Mouse (Mus musculus) intestine, embryonic 14.5 days (tissue): ENCODE measurements around the gene Chdh. TPM values are rescaled to one million over a fixed set of nuclear protein-coding genes. Genes with fewer than 3 reads are reported as not detected.

Experiments
- ATAC-seq: fragments of 200-750 bp; cut with Nextera tagmentation; replicated peaks from 2 replicates; pipeline ENCODE4 v1.8.0; 2017; ENCODE audit warnings: low read depth, moderate number of reproducible peaks, moderate TSS enrichment, moderate library complexity; ENCODE audit not compliant: low FRiP score, low TSS enrichment
- DNase-seq: peaks from one replicate; pipeline ENCODE4 v3.0.0-alpha.2; 2018; ENCODE audit warnings: low spot score
- H3K27ac ChIP-seq: fragments of 300-500 bp; sonication (generic); 2 replicates; pipeline ENCODE4 v1.5.1; 2014; ENCODE audit warnings: low read depth, mild to moderate bottlenecking, control low read depth
- H3K27me3 ChIP-seq: fragments of 300-500 bp; sonication (generic); replicated peaks from 2 replicates; pipeline ENCODE4 v1.6.1; 2014; ENCODE audit warnings: low read length, control low read depth; ENCODE audit not compliant: control insufficient read depth, insufficient read depth
- H3K36me3 ChIP-seq: fragments of 300-500 bp; sonication (generic); 2 replicates; pipeline ENCODE4 v1.6.1; 2014; ENCODE audit warnings: low read length, control low read depth; ENCODE audit not compliant: control insufficient read depth, insufficient read depth
- H3K4me1 ChIP-seq: fragments of 300-500 bp; sonication (generic); replicated peaks from 2 replicates; pipeline ENCODE4 v1.6.1; 2014; ENCODE audit warnings: low read length, control low read depth, mixed read lengths; ENCODE audit not compliant: control insufficient read depth, insufficient read depth
- H3K4me2 ChIP-seq: fragments of 300-500 bp; sonication (generic); 2 replicates; pipeline ENCODE4 v1.6.1; 2014; ENCODE audit warnings: low read length
- H3K4me3 ChIP-seq: fragments of 300-500 bp; sonication (generic); 2 replicates; pipeline ENCODE4 v1.5.1; 2014; ENCODE audit warnings: low read depth, low read length, control low read depth, mixed read lengths
- H3K9ac ChIP-seq: fragments of 300-500 bp; sonication (generic); 2 replicates; pipeline ENCODE4 v1.6.1; 2014; ENCODE audit warnings: mild to moderate bottlenecking, low read length
- H3K9me3 ChIP-seq: fragments of 300-500 bp; sonication (generic); 2 replicates; pipeline ENCODE4 v1.6.1; 2016; ENCODE audit warnings: low read length, control low read depth; ENCODE audit not compliant: control insufficient read depth
- WGBS: fragments of 180-500 bp; shearing (Covaris S2); extraction: QIAGEN DNeasy Blood & Tissue Kit; methylation state at CpG from one replicate; pipeline ENCODE4 v1.1.7; 2014; 5-methylcytosine and 5-hydroxymethylcytosine counted together
- polyA plus RNA-seq: library from polyadenylated mRNA; unstranded; fragments of >200 nt; fragmentation: Nextera tagmentation; extraction: Ambion mirVana; gene quantifications from 2 replicates; pipeline ENCODE4 v1.2.1, GENCODE M21; 2014

The Chdh gene
- polyA plus RNA-seq, 1 experiment from 2014 or later, result 0.55 TPM

DNA sequence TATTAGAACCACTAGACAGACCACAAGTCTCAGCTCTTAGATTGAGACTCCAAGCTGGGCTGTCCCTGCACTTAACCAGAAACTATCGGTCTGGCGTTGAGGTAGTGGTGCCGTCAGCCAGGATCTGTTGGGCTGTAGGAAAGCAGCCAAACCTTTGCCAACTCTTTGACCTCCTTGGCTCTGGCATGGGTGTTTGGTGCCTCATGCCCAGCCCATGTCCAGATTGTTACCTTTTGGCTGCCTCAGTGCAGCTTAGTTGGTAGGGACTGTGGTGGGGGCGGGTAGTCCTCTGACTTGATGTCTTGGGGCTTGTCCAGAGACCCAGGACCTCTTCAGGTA is 9.6 kb downstream of the Chdh start:
- no peak for DNase-seq
- Histone ChIP-seq H3K4me1 (no peaks in the 10 kb centered on the region), H3K27me3 (no peaks in the 10 kb centered on the region), H3K4me3 (no peak overlapping the region), H3K36me3 (no peaks in the 10 kb centered on the region), H3K4me2 (no peak overlapping the region), H3K27ac (no peak overlapping the region), H3K9me3 (no peaks in the 10 kb centered on the region), H3K9ac (no peak overlapping the region)
- no peak for ATAC-seq
- 88% methylated on average over 4 of the region's 4 CpGs for WGBS

DNA sequence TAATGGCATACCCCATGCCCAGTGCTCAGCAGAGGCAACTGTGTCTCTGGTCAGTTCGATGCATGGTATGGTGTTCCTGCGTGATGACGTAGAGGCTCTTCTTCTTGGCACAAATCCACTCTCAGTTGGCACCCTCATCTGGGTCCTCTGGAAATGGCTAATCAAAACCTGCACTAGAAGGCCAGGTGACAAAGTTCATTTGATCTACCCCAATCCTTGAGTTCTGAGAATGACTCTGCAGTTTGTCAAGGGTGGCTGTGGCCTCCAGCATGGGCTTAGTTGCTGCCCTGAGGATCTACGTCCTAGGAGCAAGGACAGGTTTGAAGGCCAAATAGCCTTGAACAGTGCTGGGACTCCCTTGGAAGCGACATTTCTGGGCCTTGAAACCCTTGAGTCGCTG is 10.0 kb downstream of the Chdh start:
- no peak for DNase-seq
- Histone ChIP-seq H3K4me2 (no peak overlapping the region), H3K4me3 (no peak overlapping the region), H3K27me3 (no peaks in the 10 kb centered on the region), H3K9me3 (no peaks in the 10 kb centered on the region), H3K27ac (no peak overlapping the region), H3K4me1 (no peaks in the 10 kb centered on the region), H3K9ac (no peak overlapping the region), H3K36me3 (no peaks in the 10 kb centered on the region)
- ATAC-seq, result no peak
- WGBS, result 93% methylated on average over 6 of the region's 6 CpGs

DNA sequence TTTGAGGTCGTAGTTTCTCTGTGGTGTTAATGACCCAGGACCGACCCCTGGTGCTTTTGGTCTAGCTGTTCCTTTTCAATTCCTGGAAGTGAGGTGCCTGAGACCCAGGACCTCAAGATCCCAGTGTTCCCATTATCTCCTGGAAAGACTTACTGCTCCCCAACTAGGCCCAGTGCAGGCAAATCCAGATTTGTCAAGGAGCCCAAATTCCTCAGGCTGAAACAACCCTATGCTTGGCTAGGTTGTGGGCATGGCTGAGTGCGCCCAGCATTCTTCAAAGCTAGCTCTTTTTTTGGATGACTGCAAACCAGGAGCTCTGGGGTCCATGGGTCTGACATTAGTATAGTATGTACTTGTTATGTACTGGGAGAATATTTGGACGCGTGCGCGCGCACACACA is 10.6 kb downstream of the Chdh start:
- no peak for ATAC-seq
- H3K4me2 ChIP-seq, result no peak overlapping the region
- H3K4me3 ChIP-seq, result no peak overlapping the region
- H3K9me3 ChIP-seq, result no peaks in the 10 kb centered on the region
- DNase-seq, result no peak
- no peaks in the 10 kb centered on the region for H3K27me3 ChIP-seq
- H3K4me1 ChIP-seq, result no peaks in the 10 kb centered on the region
- no peak overlapping the region for H3K9ac ChIP-seq
- 90% methylated on average over 8 of the region's 8 CpGs for WGBS
- H3K27ac ChIP-seq, result no peak overlapping the region
- H3K36me3 ChIP-seq, result no peaks in the 10 kb centered on the region

DNA sequence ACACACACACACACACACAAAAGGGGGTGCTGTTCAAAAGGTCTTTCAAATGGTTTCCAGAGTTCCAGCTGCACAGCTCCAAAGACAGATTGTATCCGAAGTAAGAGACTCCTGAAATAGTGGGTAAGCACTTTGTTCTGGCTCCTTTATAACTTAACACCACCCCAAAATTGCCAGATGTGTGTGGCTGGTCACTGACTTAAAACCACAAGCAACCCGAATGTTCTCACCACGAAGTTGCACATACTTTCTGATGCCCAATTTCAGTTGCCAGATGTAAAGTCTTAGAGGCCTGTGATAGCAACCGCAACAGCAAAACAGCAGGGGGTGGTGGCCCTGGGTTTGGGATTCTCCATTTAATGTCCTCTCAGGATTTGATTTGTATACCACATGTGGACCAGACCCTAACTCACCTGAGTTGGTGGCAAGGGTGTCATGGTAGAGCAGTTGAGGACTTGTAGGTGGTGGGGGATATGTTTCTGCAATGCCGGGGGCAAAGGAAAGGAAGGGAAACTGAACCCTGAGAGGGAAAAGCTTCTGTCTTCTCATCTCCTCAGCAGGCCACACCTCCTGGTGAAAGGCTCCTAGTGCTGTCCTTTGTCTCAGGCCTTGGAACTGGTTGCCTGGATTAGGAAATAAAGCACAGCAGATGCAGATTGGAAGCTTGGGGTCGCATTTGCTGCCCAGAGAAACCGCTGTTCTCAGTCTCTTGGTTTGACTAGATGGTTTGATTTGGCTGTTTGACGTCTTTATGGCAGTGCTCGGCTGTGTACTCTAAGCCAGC is 11.2 kb downstream of the Chdh start:
- no peaks in the 10 kb centered on the region for H3K4me1 ChIP-seq
- no peak overlapping the region for H3K4me3 ChIP-seq
- H3K27ac ChIP-seq, result no peak overlapping the region
- no peak overlapping the region for H3K4me2 ChIP-seq
- H3K36me3 ChIP-seq, result no peaks in the 10 kb centered on the region
- WGBS, result 57% methylated on average over 9 of the region's 9 CpGs
- ATAC-seq, result no peak
- no peaks in the 10 kb centered on the region for H3K27me3 ChIP-seq
- no peak for DNase-seq
- H3K9me3 ChIP-seq, result no peaks in the 10 kb centered on the region
- H3K9ac ChIP-seq, result no peak overlapping the region

DNA sequence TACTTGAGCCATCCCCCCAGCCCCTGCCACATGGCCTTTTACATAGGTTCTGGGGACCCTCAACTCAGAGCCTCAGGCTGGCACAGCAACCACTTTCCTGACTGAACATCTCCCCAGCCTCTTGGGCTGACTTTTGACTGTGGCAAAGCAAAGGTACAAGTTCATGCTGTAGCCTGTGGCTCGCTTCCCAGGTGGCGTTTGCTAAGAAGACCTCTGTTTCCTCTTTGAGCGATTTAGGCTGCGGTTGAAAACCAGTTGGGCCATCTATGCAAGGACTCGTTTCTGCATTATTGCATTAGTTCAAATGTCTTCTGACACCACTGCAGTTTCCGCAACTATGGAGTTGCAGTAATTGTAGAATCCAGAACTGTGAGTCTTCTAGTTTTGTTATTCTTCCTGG is 13.6 kb downstream of the Chdh start:
- Histone ChIP-seq H3K4me1 (no peaks in the 10 kb centered on the region), H3K36me3 (no peaks in the 10 kb centered on the region), H3K4me3 (no peak overlapping the region), H3K9me3 (no peaks in the 10 kb centered on the region), H3K27ac (no peak overlapping the region), H3K4me2 (no peak overlapping the region), H3K9ac (no peak overlapping the region), H3K27me3 (no peaks in the 10 kb centered on the region)
- ATAC-seq, result no peak
- 90% methylated on average over 6 of the region's 6 CpGs for WGBS
- DNase-seq, result no peak

DNA sequence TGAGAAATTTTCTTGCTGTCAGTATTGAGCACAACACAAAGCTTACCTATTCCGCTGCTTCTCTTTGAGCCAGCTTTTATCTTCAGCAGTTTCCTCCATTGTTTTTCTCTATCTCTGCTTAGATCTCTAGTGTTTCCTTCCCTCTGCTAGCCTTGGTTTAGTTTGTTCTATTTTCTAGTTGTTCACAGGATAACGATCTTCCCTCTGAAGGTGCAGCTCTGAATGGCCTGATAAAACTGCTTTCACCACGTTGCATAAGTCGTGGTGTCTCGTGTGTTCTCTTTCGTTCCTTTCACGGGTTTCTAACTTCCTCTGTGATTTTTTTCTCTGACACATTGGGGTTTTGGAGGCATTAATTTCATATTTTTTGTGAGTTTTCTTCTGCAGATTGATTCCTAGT is 15.6 kb downstream of the Chdh start:
- no peaks in the 10 kb centered on the region for H3K9me3 ChIP-seq
- H3K9ac ChIP-seq, result no peak overlapping the region
- no peak overlapping the region for H3K27ac ChIP-seq
- H3K4me2 ChIP-seq, result no peak overlapping the region
- H3K4me1 ChIP-seq, result no peaks in the 10 kb centered on the region
- H3K36me3 ChIP-seq, result no peaks in the 10 kb centered on the region
- ATAC-seq (no peak), DNase-seq (no peak)
- no peaks in the 10 kb centered on the region for H3K27me3 ChIP-seq
- WGBS, result 40% methylated on average over 7 of the region's 7 CpGs
- no peak overlapping the region for H3K4me3 ChIP-seq

DNA sequence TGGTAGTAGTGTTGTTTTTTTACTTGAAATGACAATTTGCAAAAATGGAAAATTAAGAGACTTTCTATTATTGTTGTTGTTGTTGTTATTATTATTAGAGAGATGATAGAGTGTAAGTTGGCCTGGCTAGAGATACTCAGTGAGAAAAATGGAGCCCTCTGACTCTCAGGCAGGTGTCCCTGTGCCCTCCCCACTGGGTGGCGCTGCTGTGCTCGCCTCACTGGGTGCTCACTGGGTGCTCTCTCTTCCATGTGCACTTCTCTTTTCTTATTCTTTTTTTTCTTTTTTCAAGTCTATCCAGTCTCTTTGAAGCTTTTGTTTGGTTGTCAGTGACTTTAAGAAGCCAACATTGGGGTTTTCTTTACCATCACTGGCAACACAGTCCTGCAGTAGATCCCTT is 18.6 kb downstream of the Chdh start:
- H3K4me3 ChIP-seq, result no peak overlapping the region
- no peak overlapping the region for H3K4me2 ChIP-seq
- 63% methylated on average over 2 of the region's 2 CpGs for WGBS
- no peak overlapping the region for H3K27ac ChIP-seq
- no peak for DNase-seq
- no peaks in the 10 kb centered on the region for H3K9me3 ChIP-seq
- H3K9ac ChIP-seq, result no peak overlapping the region
- ATAC-seq, result no peak
- no peaks in the 10 kb centered on the region for H3K36me3 ChIP-seq
- H3K4me1 ChIP-seq, result no peaks in the 10 kb centered on the region
- no peaks in the 10 kb centered on the region for H3K27me3 ChIP-seq

DNA sequence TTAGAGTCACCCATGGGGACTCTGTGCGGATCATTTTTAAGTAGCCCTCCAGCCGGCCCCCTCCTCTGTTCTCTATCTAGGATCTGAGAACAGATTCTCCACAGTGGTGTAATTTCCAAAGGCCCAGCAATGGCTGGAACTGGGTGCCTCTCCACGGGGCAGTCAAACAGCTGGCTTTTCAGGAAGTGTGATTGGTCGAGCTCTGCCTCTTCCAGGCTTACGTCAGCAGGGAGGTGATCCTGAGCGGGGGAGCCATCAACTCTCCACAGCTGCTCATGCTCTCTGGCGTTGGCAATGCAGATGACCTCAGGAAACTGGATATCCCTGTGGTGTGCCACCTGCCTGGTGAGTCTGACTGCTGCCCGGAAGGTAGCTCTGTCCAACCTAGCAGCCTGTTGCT is 24.6 kb downstream of the Chdh start:
- no peak for DNase-seq
- H3K27ac ChIP-seq, result no peak overlapping the region
- H3K9ac ChIP-seq, result no peak overlapping the region
- ATAC-seq, result no peak
- no peaks in the 10 kb centered on the region for H3K27me3 ChIP-seq
- no peak overlapping the region for H3K4me2 ChIP-seq
- no peaks in the 10 kb centered on the region for H3K9me3 ChIP-seq
- H3K4me3 ChIP-seq, result no peak overlapping the region
- H3K4me1 ChIP-seq, result no peaks in the 10 kb centered on the region
- WGBS, result 65% methylated on average over 8 of the region's 8 CpGs
- H3K36me3 ChIP-seq, result no peaks in the 10 kb centered on the region

DNA sequence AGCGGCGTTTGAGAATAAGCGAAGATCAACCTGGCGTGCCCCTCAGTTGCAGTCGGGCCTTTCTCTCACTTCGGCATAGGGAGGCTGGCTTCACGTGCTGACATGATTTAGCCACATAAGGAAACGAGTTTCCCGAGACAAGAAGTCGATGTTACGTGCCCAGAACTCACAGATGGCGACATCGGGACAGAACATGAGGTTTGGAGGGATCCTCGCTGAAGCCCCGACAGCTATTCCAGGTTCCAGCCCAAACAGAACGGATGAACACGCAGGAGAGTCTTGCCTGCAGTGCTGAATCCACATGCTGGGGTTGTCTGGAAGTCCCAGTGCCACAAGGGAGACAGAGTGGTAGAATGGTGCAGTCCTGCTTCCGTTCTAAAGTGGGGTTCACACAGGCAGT is 29.6 kb downstream of the Chdh start:
- no peak overlapping the region for H3K27ac ChIP-seq
- no peaks in the 10 kb centered on the region for H3K27me3 ChIP-seq
- no peak overlapping the region for H3K4me2 ChIP-seq
- 92% methylated on average over 18 of the region's 18 CpGs for WGBS
- no peak for ATAC-seq
- no peak overlapping the region for H3K9ac ChIP-seq
- no peak for DNase-seq
- H3K9me3 ChIP-seq, result no peaks in the 10 kb centered on the region
- no peak overlapping the region for H3K4me3 ChIP-seq
- H3K36me3 ChIP-seq, result no peaks in the 10 kb centered on the region; the same call in 1 of the 2 replicates
- H3K4me1 ChIP-seq, result no peaks in the 10 kb centered on the region
